Mouse (Mus musculus) myocyte (in vitro differentiated cells): ENCODE measurements around the gene Cdkn1c. TPM values are rescaled to one million over a fixed set of nuclear protein-coding genes. Genes with fewer than 3 reads are reported as not detected.

ENCODE experiments used
- H3K27me3 ChIP-seq: one replicate; pipeline ENCODE4 v1.6.1; 2011; ENCODE audit not compliant: control insufficient read depth, insufficient read depth, insufficient read length
- H3K36me3 ChIP-seq: one replicate; pipeline ENCODE4 v1.6.1; 2011; ENCODE audit not compliant: control insufficient read depth, insufficient read depth
- H3K4me2 ChIP-seq: one replicate; pipeline ENCODE4 v1.6.1; 2011; ENCODE audit warnings: low read depth, control low read depth
- H3K4me3 ChIP-seq: one replicate; pipeline ENCODE4 v1.5.1; 2011; ENCODE audit warnings: mild to moderate bottlenecking, control low read depth, moderate library complexity
- H3K79me2 ChIP-seq: one replicate; pipeline ENCODE4 v1.6.1; 2011; ENCODE audit not compliant: control insufficient read depth, insufficient read depth
- H3ac ChIP-seq: one replicate; pipeline ENCODE4 v1.6.1; 2011; ENCODE audit not compliant: control insufficient read depth, insufficient read length
- CEBPB ChIP-seq: IDR thresholded peaks from 2 replicates; pipeline ENCODE4 v1.6.1; 2011; ENCODE audit warnings: mild to moderate bottlenecking, moderate library complexity; ENCODE audit not compliant: poor library complexity, insufficient read depth, severe bottlenecking
- E2F4 ChIP-seq: IDR thresholded peaks from one replicate; pipeline ENCODE4 v1.6.1; 2011; ENCODE audit warnings: mild to moderate bottlenecking, control low read depth, moderate library complexity; ENCODE audit not compliant: insufficient read depth
- MAX ChIP-seq: IDR thresholded peaks from one replicate; pipeline ENCODE4 v1.6.1; 2011; ENCODE audit warnings: low read depth, mild to moderate bottlenecking, control low read depth
- MYOD1 ChIP-seq, 3 experiments: IDR thresholded peaks; one replicate each; pipeline ENCODE4 v1.6.1; 2011; ENCODE audit warnings: control low read depth in 2 of 3, low read depth in 2 of 3, mild to moderate bottlenecking in 2 of 3, moderate library complexity in 1 of 3; ENCODE audit not compliant: insufficient read length in 2 of 3, control insufficient read depth in 1 of 3
- MYOG ChIP-seq, 3 experiments: IDR thresholded peaks; one replicate each; pipeline ENCODE4 v1.6.1; 2011; ENCODE audit warnings: control low read depth in 2 of 3, low read depth in 2 of 3, mild to moderate bottlenecking in 2 of 3; ENCODE audit not compliant: insufficient read length in 2 of 3, control insufficient read depth in 1 of 3, insufficient read depth in 1 of 3
- POLR2A ChIP-seq: IDR thresholded peaks from one replicate; pipeline ENCODE4 v1.6.1; 2011; ENCODE audit warnings: low read depth, mild to moderate bottlenecking, control low read depth, moderate library complexity; ENCODE audit not compliant: insufficient read length
- POLR2AphosphoS2 ChIP-seq: IDR thresholded peaks from one replicate; pipeline ENCODE4 v1.6.1; 2011; ENCODE audit warnings: low read depth, control low read depth; ENCODE audit not compliant: insufficient read length
- REST ChIP-seq: IDR thresholded peaks from one replicate; pipeline ENCODE4 v1.6.1; 2011; ENCODE audit warnings: mild to moderate bottlenecking, control low read depth, moderate library complexity; ENCODE audit not compliant: insufficient read depth, insufficient read length
- SRF ChIP-seq: IDR thresholded peaks from one replicate; pipeline ENCODE4 v1.6.1; 2011; ENCODE audit warnings: low read depth; ENCODE audit not compliant: control insufficient read depth, insufficient read length
- TCF12 ChIP-seq: IDR thresholded peaks from one replicate; pipeline ENCODE4 v1.6.1; 2011; ENCODE audit warnings: mild to moderate bottlenecking, control low read depth; ENCODE audit not compliant: poor library complexity, insufficient read depth, severe bottlenecking
- TCF3 ChIP-seq: IDR thresholded peaks from one replicate; pipeline ENCODE4 v1.6.1; 2011; ENCODE audit warnings: low read depth, control low read depth; ENCODE audit not compliant: insufficient read length
- USF1 ChIP-seq: IDR thresholded peaks from one replicate; pipeline ENCODE4 v1.6.1; 2011; ENCODE audit warnings: low read depth, mild to moderate bottlenecking, control low read depth, moderate library complexity
- polyA plus RNA-seq: library from polyadenylated mRNA; unstranded; fragments of >200 nt; fragmentation: generic; extraction: Trizol; gene quantifications from one replicate; pipeline ENCODE4 v1.2.1, GENCODE M21; 2012; ENCODE audit warnings: missing spikeins

The Cdkn1c gene
- polyA plus RNA-seq, 1 experiment: 35.7 TPM

DNA sequence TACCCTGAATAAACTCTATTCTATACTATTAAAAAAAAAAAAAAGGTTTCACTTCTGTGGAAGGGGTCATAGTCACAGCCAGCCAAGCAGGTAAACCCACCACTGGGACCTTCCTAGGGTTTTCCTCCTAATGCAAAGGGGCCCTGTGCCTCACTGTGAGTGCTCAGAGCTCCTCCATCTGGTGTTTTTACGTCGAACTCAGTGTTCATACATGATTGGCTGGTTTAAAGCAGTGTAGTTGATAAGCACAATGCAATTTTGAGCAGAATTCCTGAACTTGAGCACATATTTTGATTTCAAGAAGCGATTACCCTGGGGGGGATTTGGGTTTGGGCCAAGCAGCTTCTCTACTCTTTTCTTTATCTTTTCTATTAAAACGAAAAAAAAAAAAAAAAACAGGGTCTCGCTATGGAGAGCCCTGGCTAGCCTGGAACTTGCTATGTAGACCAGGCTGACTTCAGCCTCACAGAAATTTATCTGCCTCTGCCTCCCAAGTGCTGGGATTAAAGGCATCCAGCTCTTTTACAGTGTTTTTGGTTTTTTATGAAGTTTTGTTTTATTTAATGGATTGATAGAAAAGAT is 21.0 kb upstream of the Cdkn1c start:
- TF ChIP-seq USF1: no peak
- no peak for TF ChIP-seq MYOD1 (IDR thresholded peaks at IDR 0.05; ENCODE audit: control insufficient read depth in 1 of 3, insufficient read length in 2 of 3, low read depth in 2 of 3)
- no peak for TF ChIP-seq REST
- TF ChIP-seq POLR2AphosphoS2: no peak
- no peak for TF ChIP-seq MAX
- no peak for TF ChIP-seq E2F4
- TF ChIP-seq CEBPB: no peak
- TF ChIP-seq SRF: no peak
- no peak for TF ChIP-seq MYOG (IDR thresholded peaks at IDR 0.05; ENCODE audit: control insufficient read depth in 1 of 3, insufficient read depth in 1 of 3, insufficient read length in 2 of 3, low read depth in 2 of 3)
- TF ChIP-seq POLR2A: no peak
- TF ChIP-seq TCF3: no peak
- TF ChIP-seq TCF12: no peak
- Histone ChIP-seq H3K79me2 (no peaks in the 10 kb centered on the region), H3K36me3 (no peaks in the 10 kb centered on the region), H3ac (no peak overlapping the region), H3K4me2 (no peak overlapping the region), H3K4me3 (no peak overlapping the region), H3K27me3 (peaks cover 42% of the 10 kb centered on the region)

DNA sequence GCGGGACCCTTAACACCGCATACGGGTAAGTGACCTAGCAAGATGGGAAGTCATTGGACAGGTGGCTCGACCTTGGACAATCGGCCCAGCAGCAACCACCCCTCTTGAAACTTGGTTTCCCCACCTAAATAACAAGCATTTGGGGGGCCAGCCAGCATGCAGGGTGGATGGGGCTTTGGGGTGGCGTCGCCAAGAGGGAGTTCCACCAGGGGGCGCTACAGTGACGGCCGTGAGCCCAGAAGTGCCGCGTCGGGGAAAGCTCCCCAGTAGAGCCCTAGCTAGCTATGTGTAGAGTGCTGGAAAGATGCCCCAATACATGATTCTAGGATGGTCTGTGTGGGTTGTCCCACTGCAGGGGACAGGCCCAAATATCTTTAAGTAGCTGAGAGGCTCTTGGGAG is 19.6 kb upstream of the Cdkn1c start:
- Histone ChIP-seq H3ac (no peak overlapping the region), H3K27me3 (peaks cover 31% of the 10 kb centered on the region)
- TF ChIP-seq SRF (no peak), MYOG (IDR thresholded peaks at IDR 0.05; ENCODE audit: control insufficient read depth in 1 of 3, insufficient read depth in 1 of 3, insufficient read length in 2 of 3, low read depth in 2 of 3) (no peak)

DNA sequence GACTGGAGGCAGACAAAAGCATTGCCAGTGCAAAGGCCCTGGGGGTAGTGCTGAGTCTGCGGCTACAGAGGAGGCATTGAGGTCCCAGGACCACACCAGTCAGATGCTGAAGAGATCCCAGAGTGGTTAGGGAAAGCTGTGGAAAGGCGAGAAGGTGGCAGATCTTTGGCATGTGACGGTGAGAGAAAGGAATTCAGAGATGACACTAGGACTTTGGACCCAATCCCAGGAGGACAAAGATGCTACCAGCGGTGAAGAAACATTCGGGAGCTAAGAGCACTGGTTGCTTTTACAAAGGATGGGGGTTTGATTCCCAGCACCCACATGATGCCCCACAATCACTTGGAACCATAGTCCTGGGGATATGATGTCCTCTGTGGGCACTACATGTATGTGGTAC is 16.9 kb upstream of the Cdkn1c start:
- H3K36me3 ChIP-seq: no peaks in the 10 kb centered on the region
- no peak overlapping the region for H3K4me3 ChIP-seq
- peaks cover 17% of the 10 kb centered on the region for H3K27me3 ChIP-seq
- H3ac ChIP-seq: no peak overlapping the region
- TF ChIP-seq SRF (no peak), CEBPB (no peak), REST (no peak), TCF3 (no peak), E2F4 (no peak), USF1 (no peak), POLR2A (no peak), MYOG (IDR thresholded peaks at IDR 0.05; ENCODE audit: control insufficient read depth in 1 of 3, insufficient read depth in 1 of 3, insufficient read length in 2 of 3, low read depth in 2 of 3) (no peak), MYOD1 (IDR thresholded peaks at IDR 0.05; ENCODE audit: control insufficient read depth in 1 of 3, insufficient read length in 2 of 3, low read depth in 2 of 3) (no peak), TCF12 (no peak), POLR2AphosphoS2 (no peak)
- H3K79me2 ChIP-seq: no peaks in the 10 kb centered on the region
- H3K4me2 ChIP-seq: no peak overlapping the region

More for the DNA sequence above, 19.6 kb upstream of the Cdkn1c start:
- Histone ChIP-seq H3K36me3 (no peaks in the 10 kb centered on the region), H3K4me2 (no peak overlapping the region), H3K4me3 (no peak overlapping the region), H3K79me2 (no peaks in the 10 kb centered on the region)

DNA sequence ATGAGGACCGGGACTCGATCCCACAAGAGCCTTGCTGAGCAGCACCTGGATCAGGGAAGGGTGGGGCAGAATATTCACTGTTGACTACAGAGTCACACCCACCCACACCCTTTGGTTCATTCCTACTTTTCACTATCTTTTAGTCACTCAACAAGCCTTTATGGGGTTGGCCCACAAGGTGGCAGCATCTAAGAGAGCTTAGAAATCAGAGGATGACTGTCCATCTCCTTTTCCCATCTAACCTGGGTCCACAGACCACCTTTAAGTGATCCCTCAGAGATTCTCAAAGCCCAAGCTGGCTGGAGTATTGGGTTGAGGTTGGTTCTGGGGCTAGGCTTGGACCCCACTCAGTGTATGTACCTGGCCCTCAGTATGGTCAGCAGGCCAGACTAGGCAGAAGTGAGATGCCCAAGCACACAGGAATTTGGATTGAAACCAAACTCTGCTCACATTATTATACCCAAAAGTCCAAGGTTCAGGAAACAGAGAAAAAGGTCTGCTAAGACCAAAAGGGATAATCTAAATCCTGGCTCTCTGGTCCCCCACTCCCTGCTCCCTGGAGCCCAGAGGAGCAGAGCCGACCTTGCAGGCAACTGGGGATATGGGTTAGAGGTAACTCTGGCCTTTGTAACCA is 16.0 kb upstream of the Cdkn1c start:
- peaks cover 23% of the 10 kb centered on the region for H3K27me3 ChIP-seq
- H3ac ChIP-seq: no peak overlapping the region
- no peak overlapping the region for H3K4me2 ChIP-seq
- H3K36me3 ChIP-seq: no peaks in the 10 kb centered on the region
- no peak overlapping the region for H3K4me3 ChIP-seq
- H3K79me2 ChIP-seq: no peaks in the 10 kb centered on the region
- TF ChIP-seq POLR2A (no peak), SRF (no peak), TCF12 (no peak), MYOG (IDR thresholded peaks at IDR 0.05; ENCODE audit: control insufficient read depth in 1 of 3, insufficient read depth in 1 of 3, insufficient read length in 2 of 3, low read depth in 2 of 3) (no peak), E2F4 (no peak), POLR2AphosphoS2 (no peak), REST (no peak), TCF3 (no peak), MAX (no peak), CEBPB (no peak), USF1 (no peak), MYOD1 (IDR thresholded peaks at IDR 0.05; ENCODE audit: control insufficient read depth in 1 of 3, insufficient read length in 2 of 3, low read depth in 2 of 3) (no peak)

DNA sequence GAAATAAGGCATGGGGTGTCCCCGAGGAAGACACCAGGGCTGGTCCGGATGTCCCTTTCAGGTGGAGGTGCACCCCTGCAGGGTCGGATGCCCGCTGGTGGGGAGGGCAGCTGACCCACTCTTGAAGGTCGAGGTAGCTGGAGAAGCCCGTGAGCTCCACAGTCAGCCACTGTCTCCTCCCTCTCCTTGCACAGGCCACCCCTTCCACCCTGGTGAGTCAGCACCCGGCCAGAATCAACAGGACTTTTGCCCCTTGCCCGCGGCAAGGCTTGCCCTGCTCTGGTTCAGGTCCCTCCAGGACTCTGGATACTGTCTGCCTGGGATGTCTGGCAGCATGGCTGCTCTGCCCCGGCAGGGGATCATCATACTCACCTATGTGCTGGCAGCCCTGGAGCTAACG is 15.0 kb upstream of the Cdkn1c start:
- H3K4me2 ChIP-seq: no peak overlapping the region
- peaks cover 23% of the 10 kb centered on the region for H3K27me3 ChIP-seq
- H3K4me3 ChIP-seq: no peak overlapping the region
- no peaks in the 10 kb centered on the region for H3K79me2 ChIP-seq
- H3K36me3 ChIP-seq: no peaks in the 10 kb centered on the region
- H3ac ChIP-seq: no peak overlapping the region
- TF ChIP-seq MYOD1 (IDR thresholded peaks at IDR 0.05; ENCODE audit: control insufficient read depth in 1 of 3, insufficient read length in 2 of 3, low read depth in 2 of 3) (no peak), CEBPB (no peak), MAX (no peak), REST (no peak), TCF3 (no peak), MYOG (IDR thresholded peaks at IDR 0.05; ENCODE audit: control insufficient read depth in 1 of 3, insufficient read depth in 1 of 3, insufficient read length in 2 of 3, low read depth in 2 of 3) (no peak), E2F4 (no peak), POLR2A (no peak), SRF (no peak), TCF12 (no peak), USF1 (no peak), POLR2AphosphoS2 (no peak)
